Mouse (Mus musculus) bone marrow, adult 2 months (tissue): Measurements from ENCODE around the gene Mmp20. TPM values are rescaled to one million over a fixed set of nuclear protein-coding genes. Genes with fewer than 3 reads are reported as not detected.

ENCODE experiments used
- H3K27ac ChIP-seq: fragments of 200-500 bp; 2 replicates; pipeline ENCODE4 v1.5.1; 2012; ENCODE audit warnings: low read depth, mild to moderate bottlenecking, control low read depth, inconsistent platforms, low read length; ENCODE audit not compliant: control insufficient read depth, poor library complexity, insufficient read depth
- H3K4me1 ChIP-seq: fragments of 200-500 bp; 2 replicates; pipeline ENCODE4 v1.6.1; 2011; ENCODE audit warnings: low read length; ENCODE audit not compliant: control insufficient read depth, insufficient read depth
- H3K4me3 ChIP-seq: fragments of 200-500 bp; replicated peaks from 2 replicates; pipeline ENCODE3; 2011; ENCODE audit warnings: mild to moderate bottlenecking, low read depth, low read length, control low read depth; ENCODE audit not compliant: control insufficient read depth
- CTCF ChIP-seq: fragments of 200-500 bp; IDR thresholded peaks from 2 replicates; pipeline ENCODE4 v1.5.1; 2011; ENCODE audit warnings: low read length, control low read depth; ENCODE audit not compliant: control insufficient read depth, insufficient read depth
- POLR2A ChIP-seq: fragments of 200-500 bp; IDR thresholded peaks from 2 replicates; pipeline ENCODE4 v1.6.1; 2011; ENCODE audit warnings: low read depth, mild to moderate bottlenecking, control low read depth, low read length, borderline replicate concordance; ENCODE audit not compliant: control insufficient read depth
- WGBS: fragments of 180-500 bp; shearing (Covaris S2); methylation state at CpG from one replicate; pipeline ENCODE4 v1.1.7; 2018; 5-methylcytosine and 5-hydroxymethylcytosine counted together
- polyA plus RNA-seq: library from polyadenylated mRNA; stranded (reverse); fragments of >200 nt; gene quantifications from 2 replicates; pipeline ENCODE4 v1.2.4, GENCODE M21; 2011; ENCODE audit warnings: low replicate concordance; ENCODE audit not compliant: missing spikeins, insufficient read depth, insufficient read length

The Mmp20 gene
- polyA plus RNA-seq, 1 experiment: not detected

DNA sequence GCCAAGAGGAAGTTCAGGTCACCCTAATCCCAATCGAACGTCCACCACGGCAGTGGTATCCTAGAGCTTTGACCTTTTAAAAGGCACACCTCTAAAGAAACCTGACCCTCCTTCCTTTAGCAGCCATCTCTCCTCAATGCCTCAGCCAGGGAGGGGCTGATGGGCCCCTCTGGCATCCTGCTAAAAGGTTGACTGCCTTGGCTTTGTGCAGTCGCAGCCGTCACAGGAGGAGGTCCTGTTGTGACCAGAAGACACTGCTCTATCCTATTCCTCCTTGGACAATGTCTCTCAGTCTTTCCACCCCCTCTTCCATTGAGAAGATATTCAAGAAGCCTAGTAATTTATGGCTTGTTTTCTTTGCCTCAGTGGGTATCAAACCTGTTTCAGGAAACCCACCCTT lies 5.9 kb downstream of the Mmp20 start:
- Histone ChIP-seq H3K4me3 (no peak overlapping the region), H3K27ac (no peak overlapping the region), H3K4me1 (no peaks in the 10 kb centered on the region)
- WGBS: 67% methylated on average over 5 of the region's 5 CpGs
- TF ChIP-seq POLR2A (no peak), CTCF (no peak)

DNA sequence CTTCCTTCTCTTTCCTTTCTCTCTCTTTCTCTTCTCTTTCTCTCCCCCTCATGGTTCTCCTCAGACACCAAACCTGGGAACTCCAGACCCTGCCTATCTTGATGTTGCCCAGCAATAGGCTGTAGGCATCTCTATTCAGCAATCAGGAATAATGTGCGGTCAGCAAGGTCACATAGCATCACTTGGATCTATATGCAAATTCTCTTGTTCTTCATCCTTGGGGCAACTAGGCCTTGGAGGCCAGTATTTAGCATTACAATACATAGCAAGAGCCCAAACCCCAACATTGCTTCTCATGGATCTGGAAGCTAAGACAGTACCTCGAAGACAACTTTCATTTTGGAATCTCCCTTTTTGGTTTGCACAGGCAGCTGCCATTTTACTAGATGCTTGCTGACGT lies 19.9 kb downstream of the Mmp20 start:
- H3K4me1 ChIP-seq: no peaks in the 10 kb centered on the region; the same call in 1 of the 2 replicates
- no peak overlapping the region for H3K27ac ChIP-seq
- WGBS: 76% methylated on average over 3 of the region's 3 CpGs
- TF ChIP-seq CTCF (no peak), POLR2A (no peak)
- H3K4me3 ChIP-seq: no peak overlapping the region

DNA sequence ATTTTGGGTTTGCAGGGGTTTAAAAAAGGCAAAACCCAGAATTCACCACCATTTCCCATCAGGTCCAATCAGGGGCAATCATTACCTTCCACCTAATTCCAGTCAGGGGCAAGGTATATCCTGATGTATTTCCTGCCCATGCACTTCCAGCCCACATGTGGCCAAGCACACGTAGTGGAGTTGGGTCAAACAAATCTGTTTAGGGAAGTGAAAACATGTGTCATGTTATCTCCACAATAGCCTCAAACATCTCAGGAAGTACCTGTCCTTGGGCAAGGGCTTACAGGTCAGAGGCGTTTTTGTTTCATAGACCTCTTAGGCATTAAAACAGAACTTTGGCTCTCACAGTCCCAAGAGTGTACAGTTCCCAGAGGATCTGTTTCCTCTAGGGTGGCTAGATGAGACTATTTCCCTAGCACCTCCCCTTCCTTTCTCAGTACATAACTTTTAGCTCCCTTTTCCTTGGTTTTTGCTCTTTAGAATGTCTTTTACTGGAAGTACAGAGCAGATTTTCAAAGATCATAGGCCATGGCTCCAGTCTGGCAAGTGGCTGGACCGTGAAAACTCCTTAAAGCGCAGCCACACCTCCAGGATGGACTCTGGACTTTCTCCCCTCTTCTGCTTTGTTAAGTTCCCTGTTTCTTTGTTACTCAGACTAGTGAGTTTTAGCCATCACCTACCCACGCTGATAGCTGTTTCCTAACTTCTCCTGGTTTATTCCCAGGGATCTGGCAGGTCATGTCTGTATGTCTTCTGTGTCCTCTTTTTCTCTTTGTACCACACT lies 22.6 kb downstream of the Mmp20 start:
- no peaks in the 10 kb centered on the region; the same call in 1 of the 2 replicates for H3K4me1 ChIP-seq
- H3K27ac ChIP-seq: no peak overlapping the region
- no peak for TF ChIP-seq POLR2A
- no peak for TF ChIP-seq CTCF
- H3K4me3 ChIP-seq: no peak overlapping the region
- 46% methylated on average over 5 of the region's 5 CpGs for WGBS

DNA sequence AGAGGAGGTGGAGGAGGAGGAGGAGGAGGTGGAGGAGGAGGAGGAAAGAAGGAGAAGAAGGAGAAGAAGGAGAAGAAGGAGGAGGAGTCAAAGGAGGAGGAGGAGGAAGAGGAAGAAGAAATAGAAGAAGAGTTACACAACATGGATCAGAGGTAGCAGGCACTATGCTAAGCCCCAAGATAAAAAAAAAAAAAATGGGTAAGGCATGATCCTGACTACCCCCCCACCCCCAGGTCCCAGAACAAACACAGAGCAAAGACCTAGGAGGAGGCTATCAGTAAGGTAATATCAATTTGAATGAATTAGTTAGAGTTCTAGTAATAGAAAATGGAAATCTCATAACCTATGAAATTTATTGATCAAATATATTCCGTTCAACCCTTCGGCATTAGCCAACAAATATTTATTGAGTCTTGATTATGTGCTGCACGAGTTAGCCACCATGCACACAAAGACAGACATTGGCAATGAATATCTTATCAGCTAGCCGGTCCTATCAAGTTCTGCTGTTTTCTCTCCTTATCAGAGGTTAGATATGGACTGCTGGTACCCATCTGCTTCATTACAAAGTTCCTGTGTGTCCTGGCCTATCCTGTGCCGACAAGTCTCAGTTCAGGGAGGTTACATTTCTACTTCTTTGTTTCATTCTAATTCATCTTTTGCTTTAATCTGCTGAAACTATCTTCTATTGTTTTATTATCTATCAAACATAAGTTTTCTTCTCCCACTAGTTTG lies 24.5 kb downstream of the Mmp20 start:
- TF ChIP-seq POLR2A (no peak), CTCF (no peak)
- Histone ChIP-seq H3K27ac (no peak overlapping the region), H3K4me3 (no peak overlapping the region), H3K4me1 (no peaks in the 10 kb centered on the region; the same call in 1 of the 2 replicates)
- WGBS: 72% methylated on average over 5 of the region's 5 CpGs

DNA sequence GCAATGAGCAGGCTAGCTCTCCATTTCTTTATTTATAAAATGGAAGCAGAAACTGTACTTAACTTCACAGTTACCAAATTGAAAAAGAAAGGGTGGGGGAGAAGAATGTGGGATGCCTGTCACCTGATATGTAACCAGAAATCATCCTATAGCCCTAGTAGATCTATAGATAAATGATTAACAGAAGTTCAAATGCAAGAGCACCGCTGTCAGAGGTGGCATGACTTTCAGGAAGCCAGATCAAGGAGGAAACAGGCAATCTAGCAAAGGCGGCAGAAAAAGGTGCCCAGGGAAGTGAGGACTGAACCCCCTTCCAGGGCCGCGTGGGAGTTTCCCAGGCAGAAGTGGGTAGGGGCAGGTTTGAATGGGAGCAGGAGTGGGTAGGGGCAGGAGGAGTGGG lies 29.9 kb downstream of the Mmp20 start:
- no peaks in the 10 kb centered on the region for H3K4me1 ChIP-seq
- 29% methylated on average over 4 of the region's 4 CpGs for WGBS
- no peak overlapping the region for H3K4me3 ChIP-seq

DNA sequence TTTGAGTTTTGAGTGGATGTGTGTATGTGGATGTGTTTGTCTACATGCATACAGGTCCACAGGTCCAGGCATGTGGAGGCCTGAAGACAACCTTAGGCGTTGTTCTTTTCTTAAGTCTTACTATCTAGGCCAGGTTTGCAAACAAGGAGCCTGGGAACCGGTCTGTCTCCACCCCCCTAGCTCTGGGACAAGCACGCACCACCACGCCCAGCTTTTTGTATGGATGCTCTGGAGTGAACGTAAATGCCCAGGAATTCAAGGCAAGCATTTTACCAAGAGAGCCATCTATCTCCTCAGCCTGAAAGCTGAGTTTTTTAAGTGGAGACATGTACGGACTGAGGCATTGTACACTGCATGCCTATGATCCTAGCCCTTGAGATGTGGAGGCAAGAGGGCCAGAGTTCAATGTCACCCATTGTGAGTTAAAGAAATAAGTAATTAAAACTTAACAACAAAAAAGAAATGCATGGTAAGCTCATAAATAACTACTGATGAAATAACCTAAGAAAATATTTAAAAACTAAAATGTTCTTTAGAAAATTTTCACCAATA lies 31.5 kb downstream of the Mmp20 start:
- 83% methylated on average over 6 of the region's 6 CpGs for WGBS
- TF ChIP-seq CTCF (no peak), POLR2A (no peak)
- Histone ChIP-seq H3K4me3 (no peak overlapping the region), H3K27ac (no peak overlapping the region), H3K4me1 (no peaks in the 10 kb centered on the region)

More for the DNA sequence above, 29.9 kb downstream of the Mmp20 start:
- TF ChIP-seq POLR2A (no peak), CTCF (no peak)
- H3K27ac ChIP-seq: no peak overlapping the region

DNA sequence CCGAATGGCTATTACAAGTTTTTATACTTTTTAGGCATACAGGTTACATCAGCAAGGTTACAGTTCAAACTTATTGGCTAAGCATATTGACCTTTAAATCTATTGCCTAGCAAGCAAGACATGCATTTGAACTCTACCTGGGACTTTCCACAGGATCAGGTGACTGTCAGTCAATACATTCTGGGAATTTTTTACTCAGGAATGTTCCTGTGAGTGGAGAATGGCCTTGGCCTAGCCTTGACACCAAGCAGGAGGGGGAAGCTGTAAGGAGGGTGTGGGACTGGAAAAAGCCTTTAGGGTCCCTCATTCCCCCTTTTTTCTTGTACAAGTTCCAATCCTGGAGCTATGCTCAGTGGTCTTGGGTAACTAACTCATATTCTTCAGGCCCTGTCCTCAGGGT lies 33.3 kb downstream of the Mmp20 start:
- H3K4me3 ChIP-seq: no peak overlapping the region
- 86% methylated on average over 1 of the region's 1 CpGs for WGBS
- no peak overlapping the region for H3K27ac ChIP-seq
- no peak for TF ChIP-seq CTCF
- no peak for TF ChIP-seq POLR2A
- H3K4me1 ChIP-seq: no peaks in the 10 kb centered on the region

DNA sequence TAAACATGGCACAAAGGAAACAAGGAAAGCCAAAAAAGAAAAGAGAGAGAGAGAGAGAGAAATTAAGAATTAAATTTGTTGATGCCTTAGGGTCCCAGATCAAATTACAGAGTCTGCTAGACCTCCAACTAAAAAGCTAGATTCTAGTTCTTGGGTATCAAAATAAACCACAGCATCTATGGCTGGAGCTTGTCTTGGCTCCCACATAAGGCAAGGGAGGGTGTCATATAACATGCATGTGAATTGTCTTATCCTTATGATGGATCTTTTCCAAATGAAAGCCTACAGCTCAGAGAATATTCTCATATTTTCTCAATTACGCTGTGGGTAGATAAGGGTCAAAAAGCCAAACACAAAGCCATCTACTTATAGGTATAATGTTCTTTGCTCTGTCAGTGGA lies 41.6 kb downstream of the Mmp20 start:
- H3K4me3 ChIP-seq: no peak overlapping the region
- no peak overlapping the region for H3K27ac ChIP-seq
- WGBS: 91% methylated on average over 1 of the region's 1 CpGs
- TF ChIP-seq CTCF: no peak
- H3K4me1 ChIP-seq: no peaks in the 10 kb centered on the region
